Mouse (Mus musculus): Measurements from ENCODE around the gene Iqsec1. TPM values are rescaled to one million over a fixed set of nuclear protein-coding genes. Genes with fewer than 3 reads are reported as not detected.

Gene Iqsec1
- polyA plus RNA-seq, 1 experiment from 2014 or later = 14.6 TPM

DNA sequence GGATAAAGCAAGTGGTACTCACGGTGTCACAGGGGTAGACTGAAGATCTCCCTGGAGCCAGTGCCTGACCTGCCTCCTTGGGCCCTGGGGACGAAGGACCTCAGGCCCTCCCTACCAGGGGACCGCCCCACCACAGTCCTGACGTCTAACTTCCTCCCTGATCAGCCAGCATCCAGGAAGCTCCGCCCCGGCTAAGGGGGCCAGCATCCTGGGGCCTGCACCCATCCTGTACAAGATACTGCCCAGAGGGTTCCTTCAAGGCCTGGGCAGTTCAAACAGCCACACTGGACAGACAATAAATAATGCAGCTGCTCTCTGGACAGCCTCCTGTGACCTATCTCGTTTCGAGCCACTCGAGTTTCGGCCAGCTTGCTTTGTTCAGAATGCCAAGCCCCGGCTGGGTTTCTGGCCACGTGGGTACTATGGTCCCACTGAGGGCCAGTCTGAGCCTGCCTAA, 231.0 kb downstream of the Iqsec1 start:
- no peak for DNase-seq (ENCODE audit: low spot score, missing footprints)
- no peak overlapping the region for H3K9ac ChIP-seq (ENCODE audit: low read length)
- H3K27ac ChIP-seq (ENCODE audit: low read depth, low read length) = no peak overlapping the region
- H3K9me3 ChIP-seq (ENCODE audit: control insufficient read depth, low read length) = no peaks in the 10 kb centered on the region
- H3K27me3 ChIP-seq (ENCODE audit: control insufficient read depth, insufficient read depth, low read length) = no peaks in the 10 kb centered on the region
- H3K4me2 ChIP-seq = no peak overlapping the region
- H3K4me3 ChIP-seq (ENCODE audit: low read depth, low read length) = no peak overlapping the region
- WGBS = 75% methylated on average over 12 of the region's 12 CpGs
- no peak for ATAC-seq (ENCODE audit: low FRiP score)
- H3K4me1 ChIP-seq (ENCODE audit: control insufficient read depth, insufficient read depth, low read length) = 0 out of 2 replicates have a peak, but pooled peaks cover 4% of the 10 kb centered on the region
- H3K36me3 ChIP-seq (ENCODE audit: control insufficient read depth, insufficient read depth, low read length) = no peaks in the 10 kb centered on the region; the same call in 1 of the 2 replicates

DNA sequence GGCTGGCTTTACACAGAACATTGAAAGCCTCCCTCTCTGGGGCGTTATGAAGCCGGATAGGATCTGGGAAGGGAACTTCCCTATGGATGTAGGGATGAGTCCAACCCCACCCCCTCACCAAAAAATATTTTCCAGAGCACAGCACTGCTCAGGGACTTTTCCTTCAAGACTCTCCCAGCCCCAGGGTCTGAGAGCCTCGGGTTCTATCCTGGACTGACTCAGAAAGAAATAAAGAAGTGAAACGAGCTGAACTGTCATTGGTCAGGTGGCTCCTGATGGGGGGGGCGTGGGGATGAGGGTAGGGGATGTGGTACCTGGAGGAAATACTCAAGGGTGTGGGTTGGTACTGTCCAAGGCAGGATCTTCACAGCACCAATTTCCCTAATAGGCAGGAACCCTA, 231.9 kb downstream of the Iqsec1 start:
- no peaks in the 10 kb centered on the region; the same call in 1 of the 2 replicates for H3K36me3 ChIP-seq (ENCODE audit: control insufficient read depth, insufficient read depth, low read length)
- no peak overlapping the region for H3K27ac ChIP-seq (ENCODE audit: low read depth, low read length)
- WGBS = 79% methylated on average over 5 of the region's 5 CpGs
- no peak overlapping the region for H3K9ac ChIP-seq (ENCODE audit: low read length)
- ATAC-seq (ENCODE audit: low FRiP score) (no peak), DNase-seq (ENCODE audit: low spot score, missing footprints) (no peak)
- no peak overlapping the region for H3K4me3 ChIP-seq (ENCODE audit: low read depth, low read length)
- no peak overlapping the region for H3K4me2 ChIP-seq
- 0 out of 2 replicates have a peak, but pooled peaks cover 4% of the 10 kb centered on the region for H3K4me1 ChIP-seq (ENCODE audit: control insufficient read depth, insufficient read depth, low read length)
- H3K27me3 ChIP-seq (ENCODE audit: control insufficient read depth, insufficient read depth, low read length) = no peaks in the 10 kb centered on the region
- H3K9me3 ChIP-seq (ENCODE audit: control insufficient read depth, low read length) = no peaks in the 10 kb centered on the region

DNA sequence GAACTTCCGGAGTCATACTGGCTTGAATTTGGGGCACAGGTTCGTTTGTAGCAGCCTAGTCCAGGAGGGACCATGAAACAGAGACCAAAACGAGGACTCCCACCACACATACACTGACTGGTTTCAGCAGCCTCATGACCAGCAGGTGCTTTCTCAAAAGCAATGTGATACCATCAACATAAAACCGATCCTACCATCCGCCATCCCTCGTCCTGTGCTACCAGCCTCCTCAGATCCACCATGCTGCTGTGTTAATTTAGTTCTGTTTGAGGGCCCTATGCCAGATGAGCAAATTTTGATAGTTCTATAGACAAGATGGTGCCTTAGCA, 232.9 kb downstream of the Iqsec1 start:
- H3K36me3 ChIP-seq (ENCODE audit: control insufficient read depth, insufficient read depth, low read length) = no peaks in the 10 kb centered on the region; the same call in 1 of the 2 replicates
- ATAC-seq (ENCODE audit: low FRiP score) = no peak
- H3K9me3 ChIP-seq (ENCODE audit: control insufficient read depth, low read length) = no peaks in the 10 kb centered on the region
- no peak overlapping the region for H3K9ac ChIP-seq (ENCODE audit: low read length)
- no peak overlapping the region for H3K4me2 ChIP-seq
- no peaks in the 10 kb centered on the region for H3K27me3 ChIP-seq (ENCODE audit: control insufficient read depth, insufficient read depth, low read length)
- 91% methylated on average over 6 of the region's 6 CpGs for WGBS
- 0 out of 2 replicates have a peak, but pooled peaks cover 4% of the 10 kb centered on the region for H3K4me1 ChIP-seq (ENCODE audit: control insufficient read depth, insufficient read depth, low read length)
- no peak overlapping the region for H3K27ac ChIP-seq (ENCODE audit: low read depth, low read length)
- DNase-seq (ENCODE audit: low spot score, missing footprints) = no peak
- no peak overlapping the region for H3K4me3 ChIP-seq (ENCODE audit: low read depth, low read length)

DNA sequence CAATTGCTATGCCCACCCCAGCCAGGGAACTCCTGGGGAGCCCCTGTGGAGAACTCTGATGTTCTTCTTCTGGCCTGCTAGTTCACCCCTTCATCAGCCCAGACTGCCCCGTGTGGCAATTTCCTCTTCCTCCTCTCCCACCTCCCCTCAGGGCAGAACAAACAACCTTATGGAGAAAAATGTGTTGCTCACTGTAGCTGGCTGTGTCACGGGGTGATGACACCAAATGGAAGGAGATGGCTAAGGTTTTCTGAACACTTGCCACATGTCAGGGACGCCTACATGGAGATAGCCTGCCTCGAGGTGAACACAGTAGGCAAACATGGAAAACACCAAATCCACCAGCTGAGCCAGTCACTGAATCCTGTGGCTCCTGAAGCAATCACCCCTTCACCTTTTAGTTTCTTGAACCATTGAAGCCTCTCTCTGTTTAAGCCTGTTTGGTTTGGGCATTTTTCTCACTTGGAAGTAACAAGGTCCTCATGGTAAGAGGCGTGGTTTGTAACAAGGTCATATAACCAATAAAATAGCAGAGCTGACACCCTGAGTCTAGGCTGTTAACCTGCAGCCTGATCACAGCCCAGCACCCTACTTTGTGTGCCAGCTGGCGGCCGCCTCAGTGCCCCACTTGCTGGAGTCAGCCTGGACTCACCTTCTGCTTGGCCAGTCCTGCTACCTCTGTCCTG, 233.4 kb downstream of the Iqsec1 start:
- no peak overlapping the region for H3K4me3 ChIP-seq (ENCODE audit: low read depth, low read length)
- WGBS = 81% methylated on average over 7 of the region's 7 CpGs

DNA sequence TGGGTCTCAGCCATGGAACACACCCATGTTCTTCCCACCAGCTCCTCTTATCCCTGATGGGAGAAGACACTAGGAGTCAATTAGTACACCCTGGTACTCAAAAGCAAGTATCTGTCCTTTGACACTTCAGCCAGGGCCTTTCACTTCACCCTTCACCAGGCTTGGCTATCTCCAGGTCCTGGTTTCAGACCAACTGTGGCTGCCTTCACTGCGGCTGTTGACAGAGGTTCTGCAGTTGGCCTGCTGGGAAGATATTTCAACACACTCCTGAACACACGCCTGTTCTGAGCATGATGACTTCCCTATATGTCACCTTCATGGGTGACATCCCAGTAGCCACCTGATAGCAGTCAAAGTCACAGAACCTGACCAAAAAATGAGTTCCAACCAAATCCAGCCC, 234.4 kb downstream of the Iqsec1 start:
- Histone ChIP-seq H3K4me3 (ENCODE audit: low read depth, low read length) (no peak overlapping the region), H3K9me3 (ENCODE audit: control insufficient read depth, low read length) (no peaks in the 10 kb centered on the region), H3K27me3 (ENCODE audit: control insufficient read depth, insufficient read depth, low read length) (no peaks in the 10 kb centered on the region), H3K27ac (ENCODE audit: low read depth, low read length) (no peak overlapping the region), H3K9ac (ENCODE audit: low read length) (no peak overlapping the region), H3K4me2 (no peak overlapping the region), H3K4me1 (ENCODE audit: control insufficient read depth, insufficient read depth, low read length) (no peaks in the 10 kb centered on the region), H3K36me3 (ENCODE audit: control insufficient read depth, insufficient read depth, low read length) (no peaks in the 10 kb centered on the region; the same call in 1 of the 2 replicates)
- WGBS = 93% methylated on average over 2 of the region's 2 CpGs
- DNase-seq (ENCODE audit: low spot score, missing footprints) (no peak), ATAC-seq (ENCODE audit: low FRiP score) (no peak)

More for the DNA sequence above, 233.4 kb downstream of the Iqsec1 start:
- no peak for ATAC-seq (ENCODE audit: low FRiP score)
- H3K27me3 ChIP-seq (ENCODE audit: control insufficient read depth, insufficient read depth, low read length) = no peaks in the 10 kb centered on the region
- no peak overlapping the region for H3K27ac ChIP-seq (ENCODE audit: low read depth, low read length)
- no peak overlapping the region for H3K9ac ChIP-seq (ENCODE audit: low read length)
- DNase-seq (ENCODE audit: low spot score, missing footprints) = no peak
- H3K4me1 ChIP-seq (ENCODE audit: control insufficient read depth, insufficient read depth, low read length) = 0 out of 2 replicates have a peak, but pooled peaks cover 4% of the 10 kb centered on the region
- no peak overlapping the region for H3K4me2 ChIP-seq
- no peaks in the 10 kb centered on the region for H3K9me3 ChIP-seq (ENCODE audit: control insufficient read depth, low read length)
- H3K36me3 ChIP-seq (ENCODE audit: control insufficient read depth, insufficient read depth, low read length) = no peaks in the 10 kb centered on the region; the same call in 1 of the 2 replicates

DNA sequence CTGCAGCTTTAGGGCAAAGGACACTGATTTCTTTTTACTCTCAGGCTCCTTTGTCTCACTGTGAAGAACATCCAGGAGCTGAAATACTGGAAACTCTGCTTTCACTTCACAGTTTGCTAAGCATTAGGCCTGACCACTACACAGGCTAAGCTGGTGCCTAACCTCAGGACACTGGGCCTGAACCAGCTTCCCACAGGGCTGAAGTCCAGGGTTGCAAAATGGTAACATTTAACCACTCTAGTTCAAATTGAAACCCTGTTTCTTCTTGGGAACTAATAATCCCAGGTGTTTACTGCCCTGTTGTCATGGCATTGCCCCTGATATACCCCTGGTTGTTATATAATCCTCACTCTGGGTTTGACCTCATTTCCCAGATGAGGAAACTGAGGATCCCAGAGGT, 234.8 kb downstream of the Iqsec1 start:
- H3K36me3 ChIP-seq (ENCODE audit: control insufficient read depth, insufficient read depth, low read length) = no peaks in the 10 kb centered on the region; the same call in 1 of the 2 replicates

DNA sequence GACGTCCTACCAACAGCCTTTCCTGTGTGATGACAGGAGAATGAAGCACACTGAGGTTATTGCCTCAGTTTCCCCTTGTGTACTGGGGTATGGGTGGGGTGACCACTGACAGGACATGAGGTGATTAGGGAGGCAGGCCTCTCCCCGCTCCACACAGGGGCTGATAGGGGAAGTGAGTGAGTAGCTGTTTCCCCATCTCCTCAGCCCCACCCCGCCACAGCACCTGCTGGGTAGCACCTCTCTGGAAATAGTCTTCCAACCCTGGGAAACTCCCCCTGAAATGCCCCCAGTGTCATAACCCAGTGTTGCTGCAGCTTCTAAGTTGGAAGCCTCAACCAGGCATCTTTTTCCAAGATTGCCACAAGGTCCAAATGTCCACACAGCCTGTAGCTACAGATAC, 236.9 kb downstream of the Iqsec1 start:
- H3K36me3 ChIP-seq (ENCODE audit: control insufficient read depth, insufficient read depth, low read length) = no peaks in the 10 kb centered on the region
- no peak for ATAC-seq (ENCODE audit: low FRiP score)
- H3K9me3 ChIP-seq (ENCODE audit: control insufficient read depth, low read length) = no peaks in the 10 kb centered on the region
- no peaks in the 10 kb centered on the region for H3K4me1 ChIP-seq (ENCODE audit: control insufficient read depth, insufficient read depth, low read length)
- WGBS = 83% methylated on average over 3 of the region's 3 CpGs
- no peak overlapping the region for H3K4me3 ChIP-seq (ENCODE audit: low read depth, low read length)
- H3K27me3 ChIP-seq (ENCODE audit: control insufficient read depth, insufficient read depth, low read length) = no peaks in the 10 kb centered on the region
- H3K4me2 ChIP-seq = no peak overlapping the region
- DNase-seq (ENCODE audit: low spot score, missing footprints) = no peak
- no peak overlapping the region for H3K27ac ChIP-seq (ENCODE audit: low read depth, low read length)
- H3K9ac ChIP-seq (ENCODE audit: low read length) = no peak overlapping the region

More for the DNA sequence above, 234.8 kb downstream of the Iqsec1 start:
- no peak overlapping the region for H3K27ac ChIP-seq (ENCODE audit: low read depth, low read length)
- H3K27me3 ChIP-seq (ENCODE audit: control insufficient read depth, insufficient read depth, low read length) = no peaks in the 10 kb centered on the region
- DNase-seq (ENCODE audit: low spot score, missing footprints) (no peak), ATAC-seq (ENCODE audit: low FRiP score) (no peak)
- no peaks in the 10 kb centered on the region for H3K9me3 ChIP-seq (ENCODE audit: control insufficient read depth, low read length)
- H3K9ac ChIP-seq (ENCODE audit: low read length) = no peak overlapping the region
- no peaks in the 10 kb centered on the region for H3K4me1 ChIP-seq (ENCODE audit: control insufficient read depth, insufficient read depth, low read length)
- no peak overlapping the region for H3K4me3 ChIP-seq (ENCODE audit: low read depth, low read length)
- H3K4me2 ChIP-seq = no peak overlapping the region

DNA sequence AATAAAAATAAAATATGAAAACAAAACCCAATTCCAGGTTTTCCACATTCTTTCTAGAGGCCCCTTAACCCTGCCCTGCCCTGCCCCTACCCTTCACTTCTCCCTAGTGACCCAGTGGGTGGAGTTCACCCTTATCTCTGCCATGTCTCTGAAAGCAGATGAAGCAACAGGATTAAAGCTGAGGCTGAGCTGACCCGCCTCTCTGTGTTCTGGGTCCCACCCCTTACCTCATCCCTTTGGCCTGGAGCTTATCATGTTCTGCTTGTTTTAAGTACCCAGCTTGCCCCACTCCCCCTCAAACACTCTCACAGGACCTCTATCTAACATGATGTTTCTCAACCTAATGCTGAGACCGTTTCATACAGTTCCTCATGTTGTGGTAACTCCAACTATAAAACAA, 238.4 kb downstream of the Iqsec1 start:
- DNase-seq (ENCODE audit: low spot score, missing footprints) (no peak), ATAC-seq (ENCODE audit: low FRiP score) (no peak)
- H3K4me1 ChIP-seq (ENCODE audit: control insufficient read depth, insufficient read depth, low read length) = no peaks in the 10 kb centered on the region
- H3K9me3 ChIP-seq (ENCODE audit: control insufficient read depth, low read length) = no peaks in the 10 kb centered on the region
- no peak overlapping the region for H3K4me2 ChIP-seq
- 53% methylated on average over 2 of the region's 2 CpGs for WGBS
- H3K4me3 ChIP-seq (ENCODE audit: low read depth, low read length) = no peak overlapping the region
- no peak overlapping the region for H3K27ac ChIP-seq (ENCODE audit: low read depth, low read length)
- H3K9ac ChIP-seq (ENCODE audit: low read length) = no peak overlapping the region
- H3K27me3 ChIP-seq (ENCODE audit: control insufficient read depth, insufficient read depth, low read length) = no peaks in the 10 kb centered on the region
- no peaks in the 10 kb centered on the region for H3K36me3 ChIP-seq (ENCODE audit: control insufficient read depth, insufficient read depth, low read length)

DNA sequence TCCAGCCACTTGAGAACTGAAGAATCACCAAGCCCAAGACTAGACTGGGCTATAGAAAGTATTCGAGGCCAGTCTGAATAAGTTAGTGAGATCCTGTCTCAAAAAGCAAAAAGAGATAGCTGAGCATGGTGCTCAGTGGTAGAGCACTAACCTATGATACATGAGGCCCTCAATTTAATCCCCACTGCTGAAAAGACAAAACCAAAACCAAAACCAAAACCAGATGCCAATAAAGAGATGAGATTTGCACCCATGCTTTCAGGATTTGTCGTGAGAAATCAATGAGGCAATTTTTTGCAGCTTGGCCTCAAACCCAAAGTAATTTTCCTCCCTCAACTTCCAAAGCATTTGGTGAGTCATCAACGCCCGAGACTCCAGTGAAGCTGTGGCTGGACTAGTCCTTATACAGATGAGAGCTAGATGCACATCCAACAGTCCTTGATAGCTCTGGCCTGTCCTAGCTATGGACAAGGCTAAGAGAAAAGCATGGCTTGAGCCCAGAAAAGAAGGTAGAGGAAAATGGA, 239.0 kb downstream of the Iqsec1 start:
- Histone ChIP-seq H3K4me1 (ENCODE audit: control insufficient read depth, insufficient read depth, low read length) (no peaks in the 10 kb centered on the region), H3K27ac (ENCODE audit: low read depth, low read length) (no peak overlapping the region), H3K9me3 (ENCODE audit: control insufficient read depth, low read length) (no peaks in the 10 kb centered on the region), H3K4me3 (ENCODE audit: low read depth, low read length) (no peak overlapping the region), H3K36me3 (ENCODE audit: control insufficient read depth, insufficient read depth, low read length) (no peaks in the 10 kb centered on the region), H3K4me2 (no peak overlapping the region), H3K27me3 (ENCODE audit: control insufficient read depth, insufficient read depth, low read length) (no peaks in the 10 kb centered on the region), H3K9ac (ENCODE audit: low read length) (no peak overlapping the region)
- 88% methylated on average over 4 of the region's 4 CpGs for WGBS
- no peak for ATAC-seq (ENCODE audit: low FRiP score)
- no peak for DNase-seq (ENCODE audit: low spot score, missing footprints)
